Mouse (Mus musculus) kidney, adult 2 months (tissue): ENCODE results near the gene Olfr1413.

Source experiments
- CTCF ChIP-seq: fragments of 200-500 bp; conservative IDR thresholded peaks from 2 replicates; pipeline ENCODE4 v1.5.1; 2011; ENCODE audit warnings: low read depth, mild to moderate bottlenecking, control low read depth, low read length, moderate library complexity, mixed read lengths; ENCODE audit not compliant: insufficient read depth, insufficient read length
- POLR2A ChIP-seq: fragments of 200-500 bp; IDR thresholded peaks from one replicate; pipeline ENCODE4 v1.6.1; 2011; ENCODE audit warnings: low read depth, low read length, control low read depth

DNA sequence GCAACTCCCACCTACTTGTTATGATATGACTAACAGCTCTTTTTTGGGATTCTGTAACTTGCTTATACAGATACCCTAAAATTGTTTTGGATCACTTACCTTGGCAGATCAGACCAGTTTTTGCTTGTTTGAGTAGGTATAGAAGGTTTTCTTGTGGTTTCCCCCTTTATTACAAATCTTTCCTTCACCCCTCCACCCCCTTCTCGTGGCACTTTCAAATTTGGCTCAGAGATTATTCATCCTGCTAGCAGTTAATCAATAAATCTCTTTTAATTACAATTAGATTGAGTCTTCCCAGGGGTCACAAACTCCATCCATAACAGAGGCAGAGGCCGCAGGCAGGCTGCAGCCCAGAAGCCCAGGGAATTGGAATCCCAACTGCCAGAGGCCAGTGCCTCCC lies 46.4 kb downstream of the Olfr1413 start, which contains the start of gene Olfr12:
- TF ChIP-seq POLR2A: no peak
- no peak for TF ChIP-seq CTCF
